Mouse (Mus musculus): ENCODE data around the gene Gria1.

Gria1 gene

GRCm38 (mm10) chr11:57011024-57011690, at the start of gene Gria1:
Gria1 (plus strand) TSS chr11:57011387.
- DNase-seq: peak; percentile 31

- DNase-seq: no peak
These were observed 49.4 kb upstream of the Gria1 start for GRCm38 (mm10) chr11:56961751-56962150.

GRCm38 (mm10) chr11:56972814-56973213, 38.4 kb upstream of the Gria1 start:
- no peak for DNase-seq

GRCm38 (mm10) chr11:56984321-56985000, 26.7 kb upstream of the Gria1 start:
- DNase-seq: no peak

- DNase-seq: no peak
These were observed 25.7 kb upstream of the Gria1 start for GRCm38 (mm10) chr11:56985457-56985856.

GRCm38 (mm10) chr11:56999601-57000001, 11.6 kb upstream of the Gria1 start:
- DNase-seq: no peak

GRCm38 (mm10) chr11:57004611-57005010, 6.6 kb upstream of the Gria1 start:
- no peak for DNase-seq

- DNase-seq: no peak
These were observed 5.8 kb upstream of the Gria1 start for GRCm38 (mm10) chr11:57005341-57005740.

- DNase-seq: no peak
These were observed 3.4 kb upstream of the Gria1 start for GRCm38 (mm10) chr11:57007790-57008189.

- no peak for DNase-seq
These were observed 576 bp upstream of the Gria1 start for GRCm38 (mm10) chr11:57010611-57011010.

GRCm38 (mm10) chr11:57011691-57012039, 478 bp downstream of the Gria1 start:
- peak; percentile 74 for DNase-seq

- DNase-seq: no peak
These were observed 1.2 kb downstream of the Gria1 start for GRCm38 (mm10) chr11:57012287-57012921.

GRCm38 (mm10) chr11:57013464-57014190, 2.4 kb downstream of the Gria1 start:
- DNase-seq: peak; percentile 32

- DNase-seq: no peak
These were observed 3.2 kb downstream of the Gria1 start for GRCm38 (mm10) chr11:57014396-57014795.

- no peak for DNase-seq
These were observed 7.3 kb downstream of the Gria1 start for GRCm38 (mm10) chr11:57018536-57018935.

- no peak for DNase-seq
These were observed 11.2 kb downstream of the Gria1 start for GRCm38 (mm10) chr11:57022400-57022799.

GRCm38 (mm10) chr11:57030448-57030847, 19.3 kb downstream of the Gria1 start:
- peak; percentile 55 for DNase-seq

- peak; percentile 79 for DNase-seq
These were observed 27.6 kb downstream of the Gria1 start for GRCm38 (mm10) chr11:57038807-57039206.

GRCm38 (mm10) chr11:57039306-57039705, 28.1 kb downstream of the Gria1 start:
- DNase-seq: no peak

- no peak for DNase-seq
These were observed 30.9 kb downstream of the Gria1 start for GRCm38 (mm10) chr11:57042057-57042456.

- DNase-seq: peak; percentile 51
These were observed 33.0 kb downstream of the Gria1 start for GRCm38 (mm10) chr11:57044146-57044545.

- DNase-seq: no peak
These were observed 40.7 kb downstream of the Gria1 start for GRCm38 (mm10) chr11:57051666-57052562.
